Mouse (Mus musculus): Measurements from ENCODE around the gene Psme3. TPM values are rescaled to one million over a fixed set of nuclear protein-coding genes. Genes with fewer than 3 reads are reported as not detected.

The Psme3 gene
- polyA plus RNA-seq, 1 experiment from 2014 or later: 107 TPM

- 55% methylated on average over 14 of the region's 14 CpGs for WGBS
- Histone ChIP-seq H3K4me3 (ENCODE audit: low read depth, low read length) (peak overlapping the region; percentile 74), H3K36me3 (ENCODE audit: control insufficient read depth, insufficient read depth, low read length) (no peaks in the 10 kb centered on the region), H3K27me3 (ENCODE audit: control insufficient read depth, insufficient read depth, low read depth, low read length) (no peaks in the 10 kb centered on the region), H3K9ac (ENCODE audit: low read depth, low read length) (no peak overlapping the region), H3K9me3 (replicated peaks; ENCODE audit: control insufficient read depth, low read length, poor library complexity, severe bottlenecking) (no peaks in the 10 kb centered on the region), H3K4me2 (ENCODE audit: low read length) (peak overlapping the region; percentile 72), H3K4me1 (ENCODE audit: control insufficient read depth, insufficient read depth, low read length) (peaks cover 20% of the 10 kb centered on the region), H3K27ac (ENCODE audit: low read length) (no peak overlapping the region)
- ATAC-seq: peak; percentile 27
These were observed 36.8 kb upstream of the Psme3 start for GRCm38 (mm10) chr11:101279193-101279569.

GRCm38 (mm10) chr11:101280837-101281236 lies 35.2 kb upstream of the Psme3 start:
- H3K27me3 ChIP-seq (ENCODE audit: control insufficient read depth, insufficient read depth, low read depth, low read length): no peaks in the 10 kb centered on the region
- peaks cover 20% of the 10 kb centered on the region for H3K4me1 ChIP-seq (ENCODE audit: control insufficient read depth, insufficient read depth, low read length)
- no peak overlapping the region for H3K4me3 ChIP-seq (ENCODE audit: low read depth, low read length)
- H3K9me3 ChIP-seq (replicated peaks; ENCODE audit: control insufficient read depth, low read length, poor library complexity, severe bottlenecking): no peaks in the 10 kb centered on the region
- no peak overlapping the region for H3K27ac ChIP-seq (ENCODE audit: low read length)
- no peak for ATAC-seq
- no peaks in the 10 kb centered on the region for H3K36me3 ChIP-seq (ENCODE audit: control insufficient read depth, insufficient read depth, low read length)
- 42% methylated on average over 7 of the region's 7 CpGs for WGBS
- no peak overlapping the region for H3K4me2 ChIP-seq (ENCODE audit: low read length)
- H3K9ac ChIP-seq (ENCODE audit: low read depth, low read length): no peak overlapping the region

DNA sequence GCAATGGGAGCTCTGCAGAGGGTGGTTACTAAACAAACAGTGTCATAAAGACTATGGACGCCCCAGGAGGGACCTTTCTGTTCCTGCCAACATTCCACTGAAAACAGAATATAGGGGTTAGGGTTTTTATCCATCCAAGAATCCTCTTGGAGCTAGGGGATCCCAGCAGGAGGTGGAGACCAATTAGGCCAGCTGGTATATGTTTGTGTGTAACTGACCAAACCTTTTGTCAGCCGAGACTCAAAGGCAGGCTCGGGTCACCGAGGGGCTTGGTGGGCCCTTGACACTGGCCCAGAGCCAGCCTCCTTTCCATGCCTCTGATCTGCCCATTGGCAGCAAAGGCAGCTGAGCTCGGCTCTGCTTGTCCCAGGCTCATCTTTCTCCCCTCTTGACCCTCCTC lies 33.1 kb upstream of the Psme3 start:
- Histone ChIP-seq H3K9ac (ENCODE audit: low read depth, low read length) (no peak overlapping the region), H3K4me3 (ENCODE audit: low read depth, low read length) (no peak overlapping the region), H3K9me3 (replicated peaks; ENCODE audit: control insufficient read depth, low read length, poor library complexity, severe bottlenecking) (no peaks in the 10 kb centered on the region), H3K27ac (ENCODE audit: low read length) (no peak overlapping the region), H3K36me3 (ENCODE audit: control insufficient read depth, insufficient read depth, low read length) (no peaks in the 10 kb centered on the region), H3K27me3 (ENCODE audit: control insufficient read depth, insufficient read depth, low read depth, low read length) (no peaks in the 10 kb centered on the region), H3K4me2 (ENCODE audit: low read length) (no peak overlapping the region), H3K4me1 (ENCODE audit: control insufficient read depth, insufficient read depth, low read length) (peaks cover 7% of the 10 kb centered on the region)
- no peak for ATAC-seq
- WGBS: 28% methylated on average over 5 of the region's 5 CpGs

DNA sequence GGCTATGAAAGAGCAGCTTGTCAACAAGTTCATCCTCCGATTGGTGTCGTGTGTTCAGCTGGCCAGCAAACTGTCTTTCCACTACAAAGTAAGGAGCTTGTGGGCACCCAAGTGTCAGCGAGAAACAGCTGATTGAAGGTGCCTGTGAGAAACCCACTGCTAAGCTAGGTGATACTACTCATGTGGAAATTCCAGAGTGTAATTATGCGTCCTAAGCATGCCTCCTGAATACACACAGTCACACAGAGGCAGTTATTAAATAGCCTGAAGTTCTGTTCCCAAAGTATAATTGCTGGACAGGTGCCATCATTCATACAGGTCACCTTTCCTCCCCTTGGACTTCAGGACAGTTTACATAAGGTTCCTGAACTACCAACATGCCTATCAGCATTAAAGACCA lies 32.2 kb upstream of the Psme3 start:
- H3K4me1 ChIP-seq (ENCODE audit: control insufficient read depth, insufficient read depth, low read length): peaks cover 3% of the 10 kb centered on the region; the same call in 1 of the 2 replicates
- WGBS: 73% methylated on average over 4 of the region's 4 CpGs
- no peak overlapping the region for H3K4me2 ChIP-seq (ENCODE audit: low read length)
- no peak for ATAC-seq
- no peak overlapping the region for H3K9ac ChIP-seq (ENCODE audit: low read depth, low read length)
- H3K27ac ChIP-seq (ENCODE audit: low read length): no peak overlapping the region
- no peaks in the 10 kb centered on the region for H3K27me3 ChIP-seq (ENCODE audit: control insufficient read depth, insufficient read depth, low read depth, low read length)
- H3K36me3 ChIP-seq (ENCODE audit: control insufficient read depth, insufficient read depth, low read length): no peaks in the 10 kb centered on the region
- no peaks in the 10 kb centered on the region for H3K9me3 ChIP-seq (replicated peaks; ENCODE audit: control insufficient read depth, low read length, poor library complexity, severe bottlenecking)
- H3K4me3 ChIP-seq (ENCODE audit: low read depth, low read length): no peak overlapping the region

DNA sequence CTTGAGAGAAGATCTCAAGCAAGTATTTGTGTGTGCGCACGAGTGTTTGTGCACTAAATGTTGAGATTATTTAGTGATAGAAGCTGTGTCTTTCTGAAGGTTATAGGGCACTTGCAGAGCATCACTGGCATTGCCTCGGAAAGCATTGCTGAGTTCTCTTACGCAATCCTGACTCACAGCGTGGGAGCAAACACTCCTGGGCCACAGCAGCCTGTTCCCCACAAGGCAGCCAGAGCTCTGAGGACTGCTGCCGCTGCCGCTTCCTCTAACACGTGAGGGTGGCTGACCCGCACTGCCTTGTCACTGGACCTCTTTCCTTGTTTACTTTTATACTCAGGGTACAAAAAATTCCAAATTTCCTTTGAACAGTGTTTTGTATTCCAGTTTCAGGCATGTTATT lies 28.7 kb upstream of the Psme3 start:
- Histone ChIP-seq H3K4me2 (ENCODE audit: low read length) (no peak overlapping the region), H3K4me1 (ENCODE audit: control insufficient read depth, insufficient read depth, low read length) (no peaks in the 10 kb centered on the region), H3K27ac (ENCODE audit: low read length) (no peak overlapping the region), H3K9ac (ENCODE audit: low read depth, low read length) (no peak overlapping the region), H3K27me3 (ENCODE audit: control insufficient read depth, insufficient read depth, low read depth, low read length) (no peaks in the 10 kb centered on the region), H3K9me3 (replicated peaks; ENCODE audit: control insufficient read depth, low read length, poor library complexity, severe bottlenecking) (no peaks in the 10 kb centered on the region), H3K36me3 (ENCODE audit: control insufficient read depth, insufficient read depth, low read length) (peaks cover 8% of the 10 kb centered on the region), H3K4me3 (ENCODE audit: low read depth, low read length) (no peak overlapping the region)
- WGBS: 88% methylated on average over 9 of the region's 9 CpGs
- ATAC-seq: no peak

DNA sequence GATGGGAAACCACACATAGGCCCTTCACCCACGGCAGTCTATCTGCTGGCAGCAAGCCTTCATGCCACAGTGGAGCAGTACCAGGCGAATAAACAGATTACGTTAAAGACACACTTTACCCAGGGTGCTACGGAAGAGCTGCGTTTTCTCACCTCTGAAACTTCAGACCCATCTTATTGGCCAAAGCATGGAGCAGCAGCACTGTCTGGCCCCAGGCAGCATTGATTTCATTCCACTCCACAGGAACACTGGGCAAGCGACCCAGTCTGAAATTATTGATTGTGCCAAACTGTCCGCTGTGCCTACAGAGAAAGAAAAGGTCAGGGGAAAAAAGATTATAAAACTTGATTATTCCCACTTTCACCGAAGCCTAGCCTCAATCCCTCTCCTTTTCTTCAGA lies 24.8 kb upstream of the Psme3 start:
- H3K9me3 ChIP-seq (replicated peaks; ENCODE audit: control insufficient read depth, low read length, poor library complexity, severe bottlenecking): no peaks in the 10 kb centered on the region
- no peak overlapping the region for H3K9ac ChIP-seq (ENCODE audit: low read depth, low read length)
- no peaks in the 10 kb centered on the region for H3K4me1 ChIP-seq (ENCODE audit: control insufficient read depth, insufficient read depth, low read length)
- no peak for ATAC-seq
- no peaks in the 10 kb centered on the region for H3K27me3 ChIP-seq (ENCODE audit: control insufficient read depth, insufficient read depth, low read depth, low read length)
- WGBS: 96% methylated on average over 8 of the region's 8 CpGs
- H3K4me3 ChIP-seq (ENCODE audit: low read depth, low read length): no peak overlapping the region
- H3K36me3 ChIP-seq (ENCODE audit: control insufficient read depth, insufficient read depth, low read length): peaks cover 20% of the 10 kb centered on the region
- no peak overlapping the region for H3K27ac ChIP-seq (ENCODE audit: low read length)
- H3K4me2 ChIP-seq (ENCODE audit: low read length): no peak overlapping the region

GRCm38 (mm10) chr11:101295191-101295590 lies 20.8 kb upstream of the Psme3 start:
- no peak overlapping the region for H3K4me3 ChIP-seq (ENCODE audit: low read depth, low read length)
- no peak overlapping the region for H3K9ac ChIP-seq (ENCODE audit: low read depth, low read length)
- H3K4me1 ChIP-seq (ENCODE audit: control insufficient read depth, insufficient read depth, low read length): peaks cover under 1% of the 10 kb centered on the region
- whole genome bisulfite sequencing: 95% methylated on average over 8 of the region's 8 CpGs
- no peak for ATAC-seq
- no peaks in the 10 kb centered on the region for H3K9me3 ChIP-seq (replicated peaks; ENCODE audit: control insufficient read depth, low read length, poor library complexity, severe bottlenecking)
- H3K27ac ChIP-seq (ENCODE audit: low read length): no peak overlapping the region
- peaks cover 24% of the 10 kb centered on the region for H3K36me3 ChIP-seq (ENCODE audit: control insufficient read depth, insufficient read depth, low read length)
- no peaks in the 10 kb centered on the region for H3K27me3 ChIP-seq (ENCODE audit: control insufficient read depth, insufficient read depth, low read depth, low read length)
- H3K4me2 ChIP-seq (ENCODE audit: low read length): no peak overlapping the region

DNA sequence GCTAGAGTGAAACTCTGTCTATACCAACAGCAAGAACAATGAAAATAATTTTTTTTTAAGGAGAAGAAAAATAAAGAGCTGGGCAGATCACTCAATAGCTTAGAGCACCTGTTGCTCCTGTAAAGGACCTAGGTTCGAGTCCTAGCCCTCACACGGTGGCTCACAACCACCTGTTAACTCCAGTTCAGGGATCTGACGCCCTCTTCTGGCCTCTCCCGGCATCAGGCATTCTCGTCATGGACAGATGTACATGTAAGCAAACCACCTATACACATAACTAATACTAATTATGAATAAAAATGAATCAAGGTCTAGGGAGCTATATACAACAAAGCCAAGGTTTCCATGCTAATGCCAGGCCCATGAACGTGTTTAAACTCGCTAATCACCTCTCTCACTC lies 15.1 kb upstream of the Psme3 start:
- peak overlapping the region; percentile 66 for H3K4me3 ChIP-seq (ENCODE audit: low read depth, low read length)
- 0 out of 2 replicates have a peak, but pooled peaks cover 4% of the 10 kb centered on the region for H3K36me3 ChIP-seq (ENCODE audit: control insufficient read depth, insufficient read depth, low read length)
- peaks cover 14% of the 10 kb centered on the region for H3K4me1 ChIP-seq (ENCODE audit: control insufficient read depth, insufficient read depth, low read length)
- WGBS: 68% methylated on average over 7 of the region's 7 CpGs
- ATAC-seq: no peak
- peak overlapping the region; percentile 78 for H3K4me2 ChIP-seq (ENCODE audit: low read length)
- no peaks in the 10 kb centered on the region for H3K27me3 ChIP-seq (ENCODE audit: control insufficient read depth, insufficient read depth, low read depth, low read length)
- H3K9ac ChIP-seq (ENCODE audit: low read depth, low read length): peak overlapping the region; percentile 81; the same call in 1 of the 2 replicates
- no peak overlapping the region for H3K27ac ChIP-seq (ENCODE audit: low read length)
- H3K9me3 ChIP-seq (replicated peaks; ENCODE audit: control insufficient read depth, low read length, poor library complexity, severe bottlenecking): no peaks in the 10 kb centered on the region

GRCm38 (mm10) chr11:101301299-101302003 lies 14.6 kb upstream of the Psme3 start:
- Histone ChIP-seq H3K4me2 (ENCODE audit: low read length) (peak overlapping the region; percentile 78), H3K9me3 (replicated peaks; ENCODE audit: control insufficient read depth, low read length, poor library complexity, severe bottlenecking) (no peaks in the 10 kb centered on the region), H3K36me3 (ENCODE audit: control insufficient read depth, insufficient read depth, low read length) (0 out of 2 replicates have a peak, but pooled peaks cover 4% of the 10 kb centered on the region), H3K27me3 (ENCODE audit: control insufficient read depth, insufficient read depth, low read depth, low read length) (no peaks in the 10 kb centered on the region), H3K9ac (ENCODE audit: low read depth, low read length) (peak overlapping the region; percentile 81), H3K4me3 (ENCODE audit: low read depth, low read length) (peak overlapping the region; percentile 66), H3K27ac (ENCODE audit: low read length) (peak overlapping the region; percentile 36), H3K4me1 (ENCODE audit: control insufficient read depth, insufficient read depth, low read length) (peaks cover 14% of the 10 kb centered on the region)
- WGBS: 15% methylated on average over 26 of the region's 26 CpGs
- ATAC-seq: peak; percentile 54; the same call in 1 of the 2 replicates

Measured in midbrain, embryonic 16.5 days (tissue).